Mouse (Mus musculus): ENCODE measurements around the gene Cbfa2t2. TPM values are rescaled to one million over a fixed set of nuclear protein-coding genes. Genes with fewer than 3 reads are reported as not detected.

Cbfa2t2 gene
- total and polyA plus RNA-seq, 3 experiments: 7.8 to 17.3 (median 15.6) TPM

GRCm38 (mm10) chr2:154448633-154449032, 12.4 kb downstream of the Cbfa2t2 start:
- TF ChIP-seq CTCF (IDR thresholded peaks at IDR 0.05) (no peak), POLR2A (IDR thresholded peaks at IDR 0.05; ENCODE audit: insufficient read depth, low read depth, low read length) (no peak), EP300 (IDR thresholded peaks at IDR 0.05; ENCODE audit: insufficient read depth, low read depth, low read length) (no peak)
- no peaks in the 10 kb centered on the region; the same call in 1 of the 2 replicates for H3K4me1 ChIP-seq (ENCODE audit: control insufficient read depth, insufficient read depth, low read length)

GRCm38 (mm10) chr2:154452951-154453350, 16.7 kb downstream of the Cbfa2t2 start:
- Histone ChIP-seq H3K4me3 (no peak overlapping the region), H3K27ac (no peak overlapping the region), H3K4me1 (ENCODE audit: control insufficient read depth, insufficient read depth, low read length) (peaks cover 3% of the 10 kb centered on the region), H3K79me2 (replicated peaks; ENCODE audit: control insufficient read depth, insufficient read depth, low read length) (peaks cover 3% of the 10 kb centered on the region; the same call in 1 of the 2 replicates), H3K27me3 (ENCODE audit: control insufficient read depth, insufficient read depth, low read length) (no peaks in the 10 kb centered on the region), H3K36me3 (ENCODE audit: control insufficient read depth, insufficient read depth, low read length) (peaks cover 4% of the 10 kb centered on the region; the same call in 1 of the 2 replicates), H3K9ac (ENCODE audit: low read depth, low read length) (no peak overlapping the region)
- no peak for DNase-seq
- intact Hi-C loops (cut with DNase I): no loop called here
- TF ChIP-seq POLR2A (IDR thresholded peaks at IDR 0.05; ENCODE audit: insufficient read depth, low read depth, low read length): no peak
- peak; percentile 22 for TF ChIP-seq CTCF (IDR thresholded peaks at IDR 0.05)
- 97% methylated on average over 2 of the region's 2 CpGs for WGBS

More at GRCm38 (mm10) chr2:154448633-154449032, 12.4 kb downstream of the Cbfa2t2 start:
- intact Hi-C loops (cut with DNase I): no loop called here
- Histone ChIP-seq H3K79me2 (replicated peaks; ENCODE audit: control insufficient read depth, insufficient read depth, low read length) (peaks cover 4% of the 10 kb centered on the region), H3K27me3 (ENCODE audit: control insufficient read depth, insufficient read depth, low read length) (no peaks in the 10 kb centered on the region), H3K9ac (ENCODE audit: low read depth, low read length) (no peak overlapping the region), H3K36me3 (ENCODE audit: control insufficient read depth, insufficient read depth, low read length) (peaks cover 2% of the 10 kb centered on the region; the same call in 1 of the 2 replicates), H3K4me3 (no peak overlapping the region), H3K27ac (no peak overlapping the region)
- no peak for DNase-seq

- Histone ChIP-seq H3K27ac (no peak overlapping the region), H3K36me3 (ENCODE audit: control insufficient read depth, insufficient read depth, low read length) (peaks cover 4% of the 10 kb centered on the region; the same call in 1 of the 2 replicates), H3K27me3 (ENCODE audit: control insufficient read depth, insufficient read depth, low read length) (no peaks in the 10 kb centered on the region), H3K4me3 (no peak overlapping the region), H3K79me2 (replicated peaks; ENCODE audit: control insufficient read depth, insufficient read depth, low read length) (peaks cover 3% of the 10 kb centered on the region; the same call in 1 of the 2 replicates), H3K9ac (ENCODE audit: low read depth, low read length) (no peak overlapping the region), H3K4me1 (ENCODE audit: control insufficient read depth, insufficient read depth, low read length) (peaks cover 3% of the 10 kb centered on the region)
- DNase-seq: no peak
- intact Hi-C loops (cut with DNase I): no loop called here
- no peak for TF ChIP-seq EP300 (IDR thresholded peaks at IDR 0.05; ENCODE audit: insufficient read depth, low read depth, low read length)
- no peak for TF ChIP-seq POLR2A (IDR thresholded peaks at IDR 0.05; ENCODE audit: insufficient read depth, low read depth, low read length)
- no peak for TF ChIP-seq CTCF (IDR thresholded peaks at IDR 0.05)
- WGBS: 66% methylated on average over 1 of the region's 1 CpGs
Measured at GRCm38 (mm10) chr2:154454099-154454498, 17.8 kb downstream of the Cbfa2t2 start.

- Histone ChIP-seq H3K4me1 (ENCODE audit: control insufficient read depth, insufficient read depth, low read length) (peaks cover 3% of the 10 kb centered on the region), H3K27me3 (ENCODE audit: control insufficient read depth, insufficient read depth, low read length) (no peaks in the 10 kb centered on the region), H3K79me2 (replicated peaks; ENCODE audit: control insufficient read depth, insufficient read depth, low read length) (peaks cover 3% of the 10 kb centered on the region; the same call in 1 of the 2 replicates), H3K9ac (ENCODE audit: low read depth, low read length) (no peak overlapping the region), H3K27ac (no peak overlapping the region), H3K4me3 (no peak overlapping the region), H3K36me3 (ENCODE audit: control insufficient read depth, insufficient read depth, low read length) (peaks cover 4% of the 10 kb centered on the region; the same call in 1 of the 2 replicates)
- intact Hi-C loops (cut with DNase I): no loop called here
- WGBS: 80% methylated on average over 3 of the region's 3 CpGs
- DNase-seq: no peak
- TF ChIP-seq POLR2A (IDR thresholded peaks at IDR 0.05; ENCODE audit: insufficient read depth, low read depth, low read length) (no peak), CTCF (IDR thresholded peaks at IDR 0.05) (no peak), EP300 (IDR thresholded peaks at IDR 0.05; ENCODE audit: insufficient read depth, low read depth, low read length) (no peak)
Measured at GRCm38 (mm10) chr2:154454605-154455004, 18.3 kb downstream of the Cbfa2t2 start.

- no peaks in the 10 kb centered on the region for H3K27me3 ChIP-seq (ENCODE audit: control insufficient read depth, insufficient read depth, low read length)
- peaks cover 8% of the 10 kb centered on the region for H3K4me1 ChIP-seq (ENCODE audit: control insufficient read depth, insufficient read depth, low read length)
- H3K27ac ChIP-seq: peak overlapping the region; percentile 41; the same call in 1 of the 2 replicates
- H3K36me3 ChIP-seq (ENCODE audit: control insufficient read depth, insufficient read depth, low read length): peaks cover 4% of the 10 kb centered on the region; the same call in 1 of the 2 replicates
- peak in 1 of 2 experiments; percentile 37 for DNase-seq
- TF ChIP-seq EP300 (IDR thresholded peaks at IDR 0.05; ENCODE audit: insufficient read depth, low read depth, low read length) (no peak), POLR2A (IDR thresholded peaks at IDR 0.05; ENCODE audit: insufficient read depth, low read depth, low read length) (no peak), CTCF (IDR thresholded peaks at IDR 0.05) (no peak)
- peaks cover 3% of the 10 kb centered on the region for H3K79me2 ChIP-seq (replicated peaks; ENCODE audit: control insufficient read depth, insufficient read depth, low read length)
- H3K4me3 ChIP-seq: no peak overlapping the region
- 30% methylated on average over 5 of the region's 5 CpGs for WGBS
- intact Hi-C loops (cut with DNase I): no loop called here
- no peak overlapping the region for H3K9ac ChIP-seq (ENCODE audit: low read depth, low read length)
Measured at GRCm38 (mm10) chr2:154455776-154456175, 19.5 kb downstream of the Cbfa2t2 start.

GRCm38 (mm10) chr2:154456621-154457020, 20.3 kb downstream of the Cbfa2t2 start:
- no peak overlapping the region for H3K9ac ChIP-seq (ENCODE audit: low read depth, low read length)
- H3K27ac ChIP-seq: no peak overlapping the region
- TF ChIP-seq EP300 (IDR thresholded peaks at IDR 0.05; ENCODE audit: insufficient read depth, low read depth, low read length): no peak
- no peak for TF ChIP-seq CTCF (IDR thresholded peaks at IDR 0.05)
- TF ChIP-seq POLR2A (IDR thresholded peaks at IDR 0.05; ENCODE audit: insufficient read depth, low read depth, low read length): no peak
- no peak for DNase-seq
- H3K4me3 ChIP-seq: no peak overlapping the region
- peaks cover 4% of the 10 kb centered on the region; the same call in 1 of the 2 replicates for H3K36me3 ChIP-seq (ENCODE audit: control insufficient read depth, insufficient read depth, low read length)
- no peaks in the 10 kb centered on the region for H3K27me3 ChIP-seq (ENCODE audit: control insufficient read depth, insufficient read depth, low read length)
- H3K79me2 ChIP-seq (replicated peaks; ENCODE audit: control insufficient read depth, insufficient read depth, low read length): peaks cover 1% of the 10 kb centered on the region
- peaks cover 8% of the 10 kb centered on the region for H3K4me1 ChIP-seq (ENCODE audit: control insufficient read depth, insufficient read depth, low read length)
- intact Hi-C loops (cut with DNase I): no loop called here
